Mouse (Mus musculus) cerebellum, adult 9-10 months (tissue): ENCODE measurements around the gene Axin1.

Source experiments
- DNase-seq: peaks from one replicate; pipeline ENCODE4 v3.0.0; 2022

The Axin1 gene

DNA sequence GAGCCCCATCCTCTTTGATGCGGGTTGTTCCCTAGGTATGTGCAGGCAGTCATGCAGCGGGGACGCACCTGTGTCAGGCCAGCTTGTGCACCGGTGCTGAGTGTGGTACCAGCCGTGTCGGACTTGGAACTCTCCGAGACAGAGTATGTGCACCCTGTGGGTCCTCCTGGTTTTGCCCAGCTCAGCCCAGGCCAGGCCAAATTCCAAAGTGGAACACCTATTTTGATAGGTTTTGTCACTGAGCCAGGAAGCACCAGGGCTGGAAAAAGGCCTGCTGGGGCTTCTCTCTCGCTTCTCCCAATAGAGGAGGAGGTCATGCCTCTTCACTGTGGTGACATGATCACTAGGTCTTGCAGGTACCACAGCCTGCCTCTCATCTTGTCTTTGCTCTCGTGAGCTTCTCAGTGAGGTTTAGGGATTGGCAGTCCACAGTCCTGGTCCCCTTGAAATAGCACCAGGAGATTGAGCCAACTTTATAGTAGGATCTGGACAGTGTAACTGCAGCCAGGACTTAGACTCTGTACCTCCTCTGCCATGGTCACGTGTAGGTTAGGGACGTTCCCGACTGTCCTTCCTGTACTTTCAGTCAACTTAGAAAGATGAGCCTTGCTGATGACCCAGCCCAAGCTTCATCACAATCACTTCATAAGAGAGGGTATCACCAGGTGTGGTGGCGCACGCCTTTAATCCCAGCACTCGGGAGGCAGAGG, 54.1 kb downstream of the Axin1 start:
- DNase-seq, result no peak

DNA sequence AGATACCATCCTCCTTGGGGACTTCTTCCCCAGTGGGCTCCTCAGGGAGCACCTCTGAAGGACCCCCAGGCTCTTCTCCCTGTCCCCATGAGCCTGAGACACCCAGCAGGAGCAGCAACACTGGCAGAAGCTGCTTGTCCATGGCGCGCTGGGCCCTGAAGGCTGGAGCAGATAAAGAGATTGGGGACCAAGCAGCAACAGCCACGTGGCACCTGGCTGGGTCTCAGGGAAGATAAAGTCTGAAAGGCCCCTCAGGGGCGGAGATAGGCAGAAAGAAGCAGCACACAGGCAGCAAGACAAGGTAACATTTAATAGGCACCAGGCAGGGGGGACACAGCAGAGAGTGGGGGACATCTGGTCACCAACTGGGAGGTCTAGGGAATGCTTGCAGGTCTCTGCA, 60.4 kb downstream of the Axin1 start, which contains the start of gene Pdia2:
TSS of gene Pdia2 (minus strand) at position 196 of the 400 bp plus-strand sequence.
- no peak for DNase-seq

DNA sequence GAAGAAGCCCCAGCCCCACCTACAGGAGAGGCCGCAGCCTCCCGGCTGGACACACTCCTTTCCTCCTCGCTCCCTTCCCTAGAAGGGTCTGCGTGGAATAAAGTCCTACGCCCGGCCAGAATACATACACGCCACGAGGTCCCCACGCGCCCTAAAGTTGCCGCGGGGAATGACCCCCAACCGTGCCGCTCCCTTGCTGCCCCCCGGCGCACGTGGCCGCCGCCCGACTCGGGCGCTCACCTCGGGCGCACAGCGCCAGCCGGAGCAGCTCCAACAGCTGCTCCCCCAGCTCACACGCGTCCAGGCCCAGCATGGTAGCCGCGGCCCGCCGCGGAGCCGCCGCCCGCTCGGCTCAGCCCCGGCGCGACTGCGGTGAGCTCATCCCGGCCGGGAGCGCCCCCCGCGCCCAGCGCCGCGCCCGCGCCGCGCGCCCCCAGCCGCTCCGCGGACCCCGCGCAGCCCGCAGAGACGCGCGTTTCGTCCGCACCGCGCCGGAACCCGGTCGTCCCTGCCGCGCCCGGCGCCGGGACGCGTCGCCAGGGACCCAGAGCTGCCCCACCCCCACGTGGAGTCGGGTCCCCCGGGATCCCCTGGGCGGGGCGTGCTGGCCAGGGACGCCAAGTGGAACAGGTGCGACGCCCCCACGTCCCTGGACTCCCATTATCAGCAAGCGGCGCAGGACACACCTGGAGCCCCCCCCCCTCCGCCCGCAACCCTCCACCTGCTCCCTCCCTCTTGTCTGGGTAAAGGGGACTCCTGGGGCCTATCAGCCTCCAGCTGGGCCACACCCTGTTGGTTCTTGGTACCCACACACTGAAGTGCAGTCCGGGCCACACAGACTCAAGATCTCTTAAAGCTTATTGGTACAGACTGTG, 62.6 kb downstream of the Axin1 start:
- DNase-seq, result no peak

DNA sequence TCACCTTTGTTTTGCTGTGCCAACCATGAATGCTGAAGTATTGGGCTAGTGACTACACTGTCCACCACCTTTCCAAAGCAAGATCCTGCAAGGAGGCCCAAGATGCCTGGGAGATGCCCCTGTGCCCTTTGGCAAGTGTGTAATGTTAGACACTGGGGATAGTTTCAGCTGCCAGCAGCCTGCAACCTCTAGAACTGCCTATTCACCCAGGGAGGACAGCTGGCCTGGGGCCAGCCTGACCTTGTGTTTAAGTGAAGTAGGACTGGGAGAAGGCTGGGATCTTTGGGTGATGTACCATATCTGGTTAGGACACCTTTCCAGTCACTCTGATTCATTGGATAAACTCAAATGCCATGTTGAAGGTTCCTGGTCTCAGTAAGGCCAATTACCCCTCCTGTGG, 63.5 kb downstream of the Axin1 start:
- DNase-seq, result no peak

DNA sequence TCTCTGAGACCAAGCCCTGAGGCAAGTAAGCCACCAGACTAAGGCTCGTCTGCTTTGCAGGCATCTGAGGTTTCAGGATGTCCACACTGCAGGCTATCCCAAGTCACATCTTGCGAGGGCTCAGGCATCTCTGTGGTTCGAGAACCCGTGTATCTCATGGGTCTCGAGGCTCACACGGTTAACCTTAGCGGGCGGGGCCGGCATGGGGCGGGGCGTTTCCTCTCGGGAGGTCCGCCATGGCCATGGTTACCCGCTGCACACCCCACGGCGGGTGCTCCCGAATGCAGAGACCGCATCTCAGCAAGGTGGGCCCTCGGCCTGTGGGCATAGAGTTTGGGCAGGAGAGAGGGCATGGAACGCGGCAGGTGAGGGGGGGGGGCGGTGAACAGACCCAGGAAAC, 64.2 kb downstream of the Axin1 start, which contains the start of gene Rgs11:
TSS of gene Rgs11 (plus strand) at position 215 of the 400 bp plus-strand sequence.
- no peak for DNase-seq

DNA sequence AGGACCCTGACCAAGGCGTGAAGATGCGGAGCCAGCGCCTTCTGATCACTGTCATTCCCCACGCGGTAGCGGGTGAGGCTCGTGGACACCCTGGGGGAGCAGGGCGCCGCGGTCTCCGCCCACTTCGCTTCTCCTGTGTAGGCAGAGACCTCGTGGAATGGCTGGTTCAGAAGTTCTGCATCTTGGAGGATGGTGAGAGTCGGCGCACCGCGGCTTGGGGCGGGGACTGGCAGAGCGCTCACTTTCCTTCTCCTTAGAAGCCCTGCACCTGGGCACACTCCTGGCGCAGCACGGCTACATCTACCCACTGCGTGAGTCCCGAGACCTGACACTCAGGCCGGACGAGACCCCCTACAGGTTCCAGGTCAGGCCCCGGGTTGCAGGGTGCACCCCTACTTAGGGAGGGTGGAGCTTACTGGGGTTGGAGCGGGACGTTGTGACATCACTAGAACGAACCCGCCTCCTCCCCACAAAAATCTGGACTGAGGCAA, 64.9 kb downstream of the Axin1 start:
- DNase-seq, result no peak

DNA sequence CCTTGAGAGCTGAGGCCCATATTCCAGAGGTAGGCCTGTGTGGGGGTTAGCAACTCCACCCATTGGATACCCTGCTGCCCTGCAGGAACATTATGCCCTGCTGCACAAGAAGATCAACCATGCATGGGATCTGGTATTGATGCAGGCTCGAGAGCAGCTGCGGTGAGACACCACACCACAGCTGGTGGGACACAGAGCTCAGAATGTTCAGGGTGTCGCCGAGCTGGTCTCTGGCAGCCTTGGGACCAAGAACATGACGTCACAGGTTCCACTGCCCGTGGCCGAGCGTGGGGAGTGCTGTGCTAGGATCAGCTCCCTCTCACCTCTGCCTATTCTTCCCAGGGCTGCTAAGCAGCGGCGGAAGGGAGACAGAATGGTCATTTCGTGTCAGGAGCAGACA, 66.3 kb downstream of the Axin1 start:
- no peak for DNase-seq

DNA sequence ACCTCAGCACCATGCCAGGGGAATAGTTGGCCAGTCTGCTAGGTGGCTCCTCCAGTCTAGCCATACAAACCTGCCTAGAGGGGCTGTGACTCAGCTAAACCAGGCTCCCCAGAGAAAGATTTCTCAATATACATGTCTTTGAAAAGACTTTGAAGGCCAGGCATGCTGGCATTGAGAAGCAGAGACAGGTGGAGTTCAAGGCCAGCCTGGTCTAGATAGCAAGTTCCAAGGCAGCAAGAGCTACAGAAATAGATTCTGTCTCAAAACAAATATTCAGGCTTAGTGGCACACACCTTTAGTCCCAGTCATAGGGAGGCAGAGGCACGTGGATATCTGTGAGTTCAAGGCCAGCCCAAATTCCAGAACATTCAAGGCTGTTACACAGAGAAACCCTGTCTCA, 67.9 kb downstream of the Axin1 start:
- DNase-seq, result no peak

DNA sequence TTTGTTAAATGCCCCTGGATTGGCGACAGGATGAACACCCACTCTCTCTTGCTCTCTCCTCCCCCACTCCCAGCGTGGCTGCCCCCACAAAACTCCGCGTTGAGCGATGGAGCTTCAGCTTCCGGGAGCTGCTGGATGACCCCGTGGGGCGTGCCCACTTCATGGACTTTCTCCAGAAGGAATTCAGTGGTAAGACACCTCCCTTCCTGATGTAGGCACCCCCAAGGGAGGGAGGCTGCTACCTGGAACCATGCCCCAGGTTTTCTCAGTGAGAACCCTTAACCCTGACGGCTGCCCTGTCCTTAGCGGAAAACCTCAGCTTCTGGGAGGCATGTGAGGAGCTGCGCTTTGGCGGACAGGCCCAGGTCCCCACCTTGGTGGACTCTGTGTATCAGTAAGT, 69.2 kb downstream of the Axin1 start, which contains the start of gene Arhgdig:
TSS of gene Arhgdig (minus strand) at position 101 of the 400 bp plus-strand sequence.
- DNase-seq, result no peak

DNA sequence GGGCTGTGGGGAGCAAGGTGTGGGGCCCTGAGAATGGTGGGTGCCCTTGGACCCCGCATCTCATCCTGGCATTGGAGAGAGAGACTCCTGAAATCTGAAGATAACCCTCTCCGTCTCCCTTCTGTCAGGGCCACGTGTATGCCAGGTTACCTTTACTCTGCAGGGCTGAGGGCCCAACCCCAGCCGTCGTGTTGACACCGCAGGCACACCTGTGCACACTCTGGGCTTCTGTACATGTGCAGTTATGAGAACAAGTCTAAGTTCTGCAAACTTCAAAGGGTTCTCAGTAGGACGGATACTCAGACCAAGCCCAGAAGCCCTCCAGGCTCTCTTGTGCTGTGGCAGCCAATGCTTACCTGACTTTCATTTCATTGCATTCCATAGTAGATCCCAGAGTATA, 73.8 kb downstream of the Axin1 start:
- DNase-seq, result no peak

DNA sequence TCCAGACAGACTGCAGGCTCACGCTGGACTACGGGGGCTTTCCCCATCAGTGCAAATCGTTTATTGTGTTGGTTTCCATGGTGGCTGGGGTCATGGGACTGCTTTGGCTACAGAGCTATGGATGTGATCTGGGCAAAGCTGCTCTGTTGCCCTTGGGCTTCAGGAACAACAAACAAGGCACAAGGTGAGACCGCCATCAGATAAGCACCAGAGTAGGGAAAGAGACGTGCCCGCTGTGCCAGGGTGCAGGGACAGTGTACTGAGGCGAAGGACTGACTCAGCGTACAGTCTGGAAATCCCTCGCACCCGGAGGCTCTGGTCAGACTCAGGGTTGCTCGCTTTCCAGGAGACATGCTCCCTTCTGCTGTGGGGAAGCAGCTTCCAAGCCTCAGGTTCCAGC, 74.2 kb downstream of the Axin1 start:
- no peak for DNase-seq

DNA sequence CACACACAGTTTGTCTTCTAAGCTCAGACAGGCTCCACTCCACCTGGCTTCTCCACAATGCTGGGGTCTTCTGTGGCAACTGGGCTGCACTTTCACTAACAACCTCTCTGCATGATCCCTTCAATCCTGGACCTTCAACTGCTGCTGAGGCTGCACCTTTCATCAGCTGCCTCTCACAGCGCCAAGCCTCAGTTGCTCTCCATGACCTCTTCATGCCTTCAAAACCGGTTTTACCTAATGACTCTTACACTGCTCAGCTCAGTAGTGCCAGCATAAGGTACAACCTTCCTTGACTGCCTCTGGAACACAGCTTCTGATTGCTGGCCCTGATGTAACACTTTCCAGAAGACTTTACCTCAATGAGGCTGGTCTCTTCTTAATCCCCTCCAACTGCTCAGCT, 83.0 kb downstream of the Axin1 start:
- no peak for DNase-seq

DNA sequence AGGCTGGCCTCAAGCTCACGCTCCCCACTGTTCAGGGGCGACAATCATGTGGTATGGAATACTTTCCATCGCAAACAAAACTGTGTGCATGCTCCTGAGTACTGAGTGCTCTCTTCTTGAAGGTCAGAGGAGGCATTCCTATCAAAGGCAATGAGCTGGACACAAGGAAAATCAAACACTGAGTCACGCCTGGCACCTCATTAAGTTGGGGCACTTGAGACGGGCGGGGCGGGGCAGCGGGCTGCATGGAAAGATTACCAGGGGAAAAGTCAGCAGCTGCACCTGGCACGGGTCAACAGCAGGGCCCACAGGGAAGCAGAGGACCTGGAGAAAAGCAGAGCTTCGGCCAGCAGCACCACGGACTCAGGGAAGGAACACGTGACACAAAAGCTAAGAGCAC, 86.7 kb downstream of the Axin1 start:
- no peak for DNase-seq

DNA sequence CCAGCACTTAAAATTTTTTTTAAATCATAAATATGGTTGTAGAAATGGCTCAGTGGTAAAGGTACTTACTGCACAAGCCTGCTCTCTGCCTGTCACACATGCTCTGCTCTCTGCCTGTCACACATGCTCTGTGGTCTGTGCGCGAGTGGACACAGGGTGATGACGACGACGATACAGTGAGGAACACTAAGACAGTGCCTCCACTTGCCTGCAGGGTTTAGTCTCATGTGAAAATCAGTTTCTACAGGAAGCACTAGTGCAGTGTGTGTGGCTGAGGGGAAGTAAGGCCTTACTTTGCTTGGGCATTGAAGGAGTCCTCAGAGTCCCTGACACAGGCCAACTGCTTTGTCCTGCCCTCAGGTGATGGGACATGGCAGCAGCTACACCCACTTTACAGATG, 91.3 kb downstream of the Axin1 start:
- no peak for DNase-seq

DNA sequence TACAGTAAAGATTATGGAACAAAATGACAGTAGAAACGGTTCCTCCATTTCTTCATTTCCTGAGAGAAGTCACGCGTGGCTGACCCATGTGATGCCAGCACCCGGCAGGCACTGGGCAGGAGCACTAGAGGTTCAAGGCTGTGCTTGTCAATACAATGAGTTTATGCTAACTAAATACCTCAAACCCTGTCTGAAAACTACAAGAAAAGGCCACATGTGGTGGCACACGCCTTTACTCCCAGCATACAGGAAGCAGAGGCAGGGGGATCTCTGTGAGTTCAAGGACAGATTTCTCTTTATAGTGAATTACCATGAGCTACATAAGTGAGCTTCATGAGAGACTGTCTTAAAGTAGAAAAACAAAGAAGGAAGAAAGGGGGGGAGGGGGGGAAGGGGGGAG, 92.7 kb downstream of the Axin1 start:
- no peak for DNase-seq

DNA sequence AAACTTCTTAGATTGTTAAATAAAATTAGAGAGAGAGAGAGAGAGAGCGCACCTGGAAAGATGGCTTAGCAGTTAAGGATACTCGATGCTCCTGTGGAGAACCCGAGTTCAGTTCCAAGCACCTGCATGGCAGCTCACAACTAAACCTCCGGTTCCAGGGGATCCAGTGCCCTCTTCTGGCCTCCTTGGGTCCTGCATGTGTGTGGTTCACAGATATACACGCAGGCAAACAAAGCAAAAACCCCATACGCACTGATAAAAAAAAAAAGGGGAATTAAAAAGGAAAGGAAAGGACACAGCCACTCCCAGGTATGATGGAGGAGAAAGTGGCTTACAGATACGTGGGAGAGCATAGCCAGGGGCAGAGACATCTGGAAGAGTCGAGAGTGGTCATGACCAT, 94.4 kb downstream of the Axin1 start:
- no peak for DNase-seq

DNA sequence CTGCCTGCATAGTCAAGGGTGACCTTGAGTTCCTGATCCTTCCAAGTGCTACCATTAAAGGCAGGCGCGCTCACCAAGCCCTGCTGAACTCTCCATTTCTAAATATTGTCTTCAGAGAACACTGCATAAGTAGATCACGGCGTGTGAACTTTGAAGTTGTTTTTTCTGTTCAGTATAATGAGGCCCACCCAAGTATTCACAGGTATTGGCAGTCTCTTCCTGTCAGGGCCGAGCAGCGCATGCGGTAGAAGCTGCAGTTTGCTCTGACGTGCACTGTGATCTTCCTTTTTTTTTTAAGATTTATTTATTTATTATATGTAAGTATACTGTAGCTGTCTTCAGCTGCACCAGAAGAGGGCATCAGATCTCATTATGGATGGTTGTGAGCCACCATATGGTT, 95.9 kb downstream of the Axin1 start:
- DNase-seq, result no peak

DNA sequence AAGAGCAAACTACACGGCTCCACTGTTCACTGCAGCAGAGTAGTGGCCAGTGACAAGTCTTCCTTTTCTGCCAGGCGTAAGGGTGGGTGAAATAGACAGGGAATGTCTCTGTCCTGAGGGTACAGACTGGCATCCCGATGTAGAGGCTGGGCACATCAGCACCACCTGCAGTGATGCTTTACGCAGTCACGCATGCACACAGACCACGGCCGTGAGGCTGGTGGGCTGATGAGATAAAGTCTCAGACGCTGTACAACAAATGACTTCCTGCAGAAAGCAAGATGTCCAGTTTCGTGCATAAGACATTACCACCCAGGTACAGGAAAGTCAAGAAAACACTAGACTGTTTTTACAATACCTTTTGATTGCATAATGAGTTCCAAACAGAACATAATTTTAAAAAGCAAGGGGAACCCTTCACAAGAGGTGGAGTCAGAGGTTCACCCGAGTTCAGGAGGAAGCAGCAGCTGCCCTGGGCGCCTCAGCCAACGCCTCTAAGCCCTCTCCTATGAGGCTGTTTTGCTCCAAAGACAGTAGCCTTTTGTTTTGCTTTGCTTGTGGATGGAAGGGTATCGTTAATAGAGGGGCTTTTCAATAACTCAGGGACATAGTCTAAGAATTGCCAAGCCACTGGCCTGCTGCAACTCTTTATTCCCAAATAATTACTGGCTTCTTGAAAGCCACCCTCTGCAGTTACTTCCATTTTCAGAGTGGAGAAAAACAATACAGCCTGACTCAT, 96.8 kb downstream of the Axin1 start:
- no peak for DNase-seq

DNA sequence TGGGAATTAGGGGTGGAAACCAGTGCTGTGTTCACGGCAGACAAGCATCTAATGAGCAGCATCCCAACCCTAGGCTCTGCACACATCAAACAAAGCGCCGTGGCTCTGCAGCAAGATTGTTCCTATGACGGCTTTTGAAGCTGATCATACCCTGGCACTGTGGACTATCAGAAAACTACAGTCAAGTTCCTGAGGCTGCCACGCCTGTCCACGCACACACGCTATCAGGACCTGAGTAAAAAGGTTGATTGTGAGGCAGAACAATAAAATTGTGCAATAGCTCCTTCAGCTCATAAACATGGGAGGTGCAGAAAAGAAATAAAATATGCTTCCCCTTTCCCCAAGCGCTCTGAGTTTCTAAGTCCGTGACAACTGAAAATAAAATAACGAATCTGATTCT, 99.2 kb downstream of the Axin1 start:
- DNase-seq, result no peak

DNA sequence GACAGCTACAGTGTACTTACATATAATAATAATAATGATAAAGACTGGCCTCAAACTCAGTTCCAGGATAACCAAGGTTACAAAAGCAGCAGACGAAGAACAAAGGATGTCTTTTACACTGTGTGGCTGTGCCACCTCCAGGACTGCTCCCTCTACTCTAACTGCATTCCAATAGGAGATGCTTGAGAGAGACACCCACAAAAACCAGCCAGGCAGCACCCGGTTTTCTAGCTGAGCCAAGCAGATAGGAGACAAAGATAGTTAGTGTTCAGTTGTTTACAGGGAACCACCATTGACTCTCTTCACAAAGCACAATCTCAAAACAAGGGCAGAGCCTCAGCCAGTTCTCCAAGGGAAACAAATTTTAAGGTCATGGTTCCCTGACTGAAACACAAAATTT, 101.1 kb downstream of the Axin1 start:
- no peak for DNase-seq

DNA sequence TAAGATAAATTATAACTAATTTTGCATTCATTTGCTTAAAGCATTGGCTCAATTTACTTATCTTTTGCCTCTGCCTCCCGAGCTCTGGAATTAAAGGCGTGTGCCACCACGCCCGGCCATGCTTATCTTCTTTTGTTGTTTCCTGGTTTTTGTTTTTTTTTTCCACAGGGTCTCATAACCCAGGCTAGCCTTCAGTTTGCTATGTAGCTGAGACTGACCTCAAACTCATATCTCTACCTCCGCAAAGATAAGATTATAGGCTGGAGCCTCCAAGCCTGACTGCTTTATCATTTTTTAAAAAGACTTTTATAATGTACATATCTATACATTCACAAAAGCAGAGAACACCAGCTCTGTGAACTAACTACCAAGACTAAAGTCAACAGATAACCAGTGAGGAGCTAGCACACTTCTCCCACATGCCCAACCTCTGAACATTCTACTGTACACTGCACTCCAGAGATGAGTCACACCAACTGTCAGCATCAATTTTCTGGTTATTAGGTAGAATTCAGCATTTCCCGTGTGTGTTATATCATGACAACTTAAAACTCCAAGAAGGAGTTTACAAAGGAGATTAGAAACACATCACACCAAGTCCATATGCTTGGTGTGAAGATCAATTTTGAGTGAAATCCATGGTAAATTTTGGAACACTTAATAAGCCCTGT, 101.8 kb downstream of the Axin1 start:
- no peak for DNase-seq

DNA sequence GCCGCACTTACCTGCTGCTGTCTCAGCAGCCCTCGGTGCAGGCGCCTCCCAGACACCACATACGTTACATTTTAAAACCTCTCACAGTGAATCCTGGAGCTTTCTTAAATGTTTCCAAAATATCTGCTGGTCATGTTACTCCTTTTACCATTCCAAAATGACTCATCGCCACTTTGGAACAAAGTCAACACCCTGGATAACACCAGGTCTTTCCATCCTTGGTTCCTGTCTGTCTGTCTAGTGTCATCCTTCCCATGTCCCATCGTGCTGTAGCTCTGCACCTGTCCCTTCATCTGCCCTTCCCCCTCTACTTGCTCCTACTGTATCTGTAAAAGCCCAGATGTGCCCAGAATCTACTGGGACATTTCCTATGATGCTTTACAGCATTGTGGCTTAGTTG, 102.5 kb downstream of the Axin1 start:
- no peak for DNase-seq
